ENCODE assay signal across 8 mouse cellular contexts in genomic region chr17:55711984-55712811, GRCm38 (mm10). TPM values are rescaled to one million over a fixed set of nuclear protein-coding genes. Genes with fewer than 3 reads are reported as not detected.
DNase-seq lines count a peak whose midpoint lies in the region; ATAC-seq lines count a peak whose summit lies in the region.

Pot1b (minus strand) TSS chr17:55712628.

- H3K27me3 ChIP-seq in hindbrain, embryonic 12.5 days, result no peaks in the 10 kb centered on the region

- under 1% methylated on average over 36 of the region's 37 CpGs for WGBS in hindbrain, embryonic 12.5 days

- ATAC-seq in hindbrain, embryonic 12.5 days (ENCODE audit: low FRiP score), result peak; percentile 99

- H3K9ac ChIP-seq in hindbrain, embryonic 12.5 days, result peak within 1 kb of the TSS; percentile 75

- H3K4me2 ChIP-seq in hindbrain, embryonic 12.5 days (replicated peaks), result peak within 1 kb of the TSS; percentile 82

- H3K36me3 ChIP-seq in hindbrain, embryonic 12.5 days, result peaks cover 5% of the 10 kb centered on the region; the same call in 1 of the 2 replicates

- H3K4me1 ChIP-seq in hindbrain, embryonic 12.5 days, result peaks cover 2% of the 10 kb centered on the region; the same call in 1 of the 2 replicates

- peak within 1 kb of the TSS; percentile 66 for H3K4me3 ChIP-seq in hindbrain, embryonic 12.5 days

- DNase-seq in NIH3T3 (ENCODE audit: low read depth), result peak; percentile 99
- peak; percentile 97 to 99 for DNase-seq in cerebellum, postnatal 10 days
- peak; percentile 91 to 95 for DNase-seq in frontal cortex, postnatal 10 days (ENCODE audit: low spot score in 2 of 2)
- DNase-seq in layer of hippocampus, postnatal 14 days (ENCODE audit: low spot score in 2 of 2), result peak; percentile 94 to 97
- DNase-seq in lung, postnatal 14 days, result peak; percentile 99
- peak; percentile 88 for DNase-seq in retina, adult 2 months (ENCODE audit: low read depth, low spot score)
- DNase-seq in thymus, postnatal 36 days, result peak; percentile 96 to 97

- H3K27ac ChIP-seq in hindbrain, embryonic 12.5 days, result peak within 1 kb of the TSS; percentile 60; the same call in 1 of the 2 replicates

- no peaks in the 10 kb centered on the region for H3K9me3 ChIP-seq in hindbrain, embryonic 12.5 days (replicated peaks)

RNA-seq across cellular contexts. Expression of gene Pot1b, which starts in this region (rescaled TPM):
- 10.2 and 11.9 TPM in 2 replicates for polyA plus RNA-seq in hindbrain, embryonic 12.5 days (2016; fragmentation: Nextera tagmentation; extraction: Ambion mirVana)
- total RNA-seq in layer of hippocampus, postnatal 14 days (2021), result 1 to 10 TPM; 6.3 to 6.9 TPM

Comparison
In these comparisons a context has a peak if more than half of its experiments do, and no peak if none do; other contexts are left out.
1. Peak in every context shown above with its lines: DNase-seq, ATAC-seq, H3K4me3 ChIP-seq and H3K27ac ChIP-seq.